Mouse (Mus musculus): ENCODE data around the gene Anks1. TPM values are rescaled to one million over a fixed set of nuclear protein-coding genes. Genes with fewer than 3 reads are reported as not detected.
A peak's percentile ranks its signal among the peaks of the same experiment; 100 is the strongest.

Anks1 gene
- polyA plus RNA-seq, 1 experiment from 2014 or later: 14.4 TPM

DNA sequence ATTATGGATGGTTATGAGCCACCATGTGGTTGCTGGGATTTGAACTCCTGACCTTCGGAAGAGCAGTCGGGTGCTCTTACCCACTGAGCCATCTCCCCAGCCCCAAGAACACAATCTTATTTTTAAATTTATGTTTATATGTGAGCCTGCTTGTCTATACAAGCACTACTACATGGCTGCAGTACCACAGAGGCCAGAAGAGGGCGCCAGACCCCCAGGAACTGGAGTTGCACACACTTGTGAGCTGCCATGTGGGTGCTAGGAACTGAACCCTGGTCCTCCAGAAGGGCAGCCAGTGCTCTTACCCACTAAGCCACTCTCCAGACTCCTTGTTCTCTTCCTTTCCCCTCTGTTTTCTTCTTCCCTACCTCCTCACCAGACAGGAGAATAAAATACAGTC lies 184.7 kb downstream of the Anks1 start:
- 78% methylated on average over 3 of the region's 3 CpGs for WGBS
- Histone ChIP-seq H3K4me3 (replicated peaks) (no peak overlapping the region), H3K4me2 (no peak overlapping the region), H3K27me3 (peaks cover 5% of the 10 kb centered on the region; the same call in 1 of the 2 replicates), H3K4me1 (peaks cover 20% of the 10 kb centered on the region), H3K27ac (no peak overlapping the region), H3K9ac (no peak overlapping the region), H3K9me3 (replicated peaks) (peaks cover 3% of the 10 kb centered on the region; the same call in 1 of the 2 replicates), H3K36me3 (no peaks in the 10 kb centered on the region)
- ATAC-seq (replicated peaks; ENCODE audit: low FRiP score): no peak

DNA sequence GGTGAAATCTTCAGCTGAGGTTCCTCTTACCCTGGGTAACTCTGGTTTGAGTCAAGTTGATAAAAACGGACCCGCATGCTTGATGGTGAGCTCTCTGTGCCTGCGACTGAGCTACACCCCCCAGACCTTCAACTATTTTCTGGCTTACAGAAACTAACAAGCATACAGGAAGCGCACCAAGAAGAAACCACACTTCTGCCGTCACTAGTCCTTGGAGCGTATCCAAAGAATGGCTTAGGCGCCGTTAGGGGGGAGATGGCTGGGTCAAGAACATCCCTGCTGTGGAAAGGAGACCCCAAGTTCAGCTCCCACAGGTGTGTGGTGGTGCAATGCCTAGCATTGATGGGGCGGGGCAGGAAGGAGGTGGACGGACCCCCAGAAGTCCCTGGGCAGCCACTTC lies 187.3 kb downstream of the Anks1 start:
- Histone ChIP-seq H3K27me3 (peaks cover 5% of the 10 kb centered on the region; the same call in 1 of the 2 replicates), H3K4me1 (peaks cover 32% of the 10 kb centered on the region), H3K4me2 (no peak overlapping the region), H3K9ac (no peak overlapping the region), H3K4me3 (replicated peaks) (no peak overlapping the region), H3K9me3 (replicated peaks) (peaks cover 3% of the 10 kb centered on the region; the same call in 1 of the 2 replicates), H3K27ac (peak overlapping the region; percentile 89), H3K36me3 (no peaks in the 10 kb centered on the region)
- ATAC-seq (replicated peaks; ENCODE audit: low FRiP score): no peak
- 80% methylated on average over 10 of the region's 10 CpGs for WGBS

GRCm38 (mm10) chr17:28097308-28097707 lies 188.2 kb downstream of the Anks1 start:
- Histone ChIP-seq H3K4me3 (replicated peaks) (no peak overlapping the region), H3K27ac (peak overlapping the region; percentile 89), H3K4me1 (peaks cover 41% of the 10 kb centered on the region), H3K9me3 (replicated peaks) (peaks cover 3% of the 10 kb centered on the region; the same call in 1 of the 2 replicates), H3K27me3 (peaks cover 5% of the 10 kb centered on the region; the same call in 1 of the 2 replicates), H3K4me2 (no peak overlapping the region), H3K9ac (no peak overlapping the region), H3K36me3 (no peaks in the 10 kb centered on the region)
- ATAC-seq (replicated peaks; ENCODE audit: low FRiP score): no peak
- WGBS: 71% methylated on average over 13 of the region's 13 CpGs

DNA sequence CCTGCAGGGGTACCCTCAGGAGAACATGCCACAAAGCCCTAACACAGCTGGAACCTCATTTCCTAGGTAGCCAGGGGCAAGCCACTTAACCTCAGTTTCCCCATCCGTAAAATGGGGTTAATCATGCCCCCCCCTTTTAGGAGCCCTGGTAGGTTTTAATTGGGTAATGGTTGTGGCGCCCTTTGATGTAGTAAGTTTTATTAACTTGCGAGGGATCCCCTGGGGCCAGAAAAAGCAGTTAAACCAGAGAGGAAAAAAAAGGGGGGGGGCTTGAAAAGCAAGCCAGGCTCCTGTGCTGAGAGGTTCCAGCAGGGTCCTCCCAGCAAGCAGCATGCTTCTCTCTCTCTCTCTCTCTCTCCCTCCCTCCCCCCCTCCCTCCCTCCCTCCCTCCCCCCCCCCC lies 190.0 kb downstream of the Anks1 start:
- WGBS: 21% methylated on average over 3 of the region's 3 CpGs
- peaks cover 58% of the 10 kb centered on the region for H3K4me1 ChIP-seq
- no peak overlapping the region for H3K9ac ChIP-seq
- peaks cover 5% of the 10 kb centered on the region; the same call in 1 of the 2 replicates for H3K27me3 ChIP-seq
- no peak overlapping the region for H3K4me3 ChIP-seq (replicated peaks)
- no peak overlapping the region for H3K4me2 ChIP-seq
- ATAC-seq (replicated peaks; ENCODE audit: low FRiP score): peak; percentile 12; the same call in 1 of the 2 replicates
- H3K36me3 ChIP-seq: no peaks in the 10 kb centered on the region
- H3K9me3 ChIP-seq (replicated peaks): no peaks in the 10 kb centered on the region
- H3K27ac ChIP-seq: peak overlapping the region; percentile 89

GRCm38 (mm10) chr17:28100669-28101068 lies 191.6 kb downstream of the Anks1 start:
- WGBS: 88% methylated on average over 1 of the region's 1 CpGs
- H3K27ac ChIP-seq: peak overlapping the region; percentile 89

GRCm38 (mm10) chr17:28101284-28101887 lies 192.3 kb downstream of the Anks1 start:
- 0 out of 2 replicates have a peak overlapping the region, but pooled peaks have one; percentile 7 for H3K9ac ChIP-seq
- ATAC-seq (replicated peaks; ENCODE audit: low FRiP score): peak; percentile 86
- H3K27ac ChIP-seq: peak overlapping the region; percentile 89

More at GRCm38 (mm10) chr17:28100669-28101068, 191.6 kb downstream of the Anks1 start:
- Histone ChIP-seq H3K9me3 (replicated peaks) (no peaks in the 10 kb centered on the region), H3K4me3 (replicated peaks) (no peak overlapping the region), H3K36me3 (no peaks in the 10 kb centered on the region), H3K4me2 (no peak overlapping the region), H3K27me3 (peaks cover 5% of the 10 kb centered on the region; the same call in 1 of the 2 replicates), H3K4me1 (peaks cover 61% of the 10 kb centered on the region), H3K9ac (no peak overlapping the region)
- no peak for ATAC-seq (replicated peaks; ENCODE audit: low FRiP score)

GRCm38 (mm10) chr17:28101902-28102319 lies 192.8 kb downstream of the Anks1 start:
- Histone ChIP-seq H3K4me3 (replicated peaks) (no peak overlapping the region), H3K36me3 (no peaks in the 10 kb centered on the region), H3K4me2 (peak overlapping the region; percentile 6; the same call in 1 of the 2 replicates), H3K4me1 (peaks cover 59% of the 10 kb centered on the region), H3K9ac (0 out of 2 replicates have a peak overlapping the region, but pooled peaks have one; percentile 7), H3K27me3 (peaks cover 5% of the 10 kb centered on the region; the same call in 1 of the 2 replicates), H3K27ac (peak overlapping the region; percentile 89), H3K9me3 (replicated peaks) (no peaks in the 10 kb centered on the region)
- 13% methylated on average over 10 of the region's 10 CpGs for WGBS
- ATAC-seq (replicated peaks; ENCODE audit: low FRiP score): peak; percentile 74

More at GRCm38 (mm10) chr17:28101284-28101887, 192.3 kb downstream of the Anks1 start:
- H3K27me3 ChIP-seq: peaks cover 5% of the 10 kb centered on the region; the same call in 1 of the 2 replicates
- peaks cover 60% of the 10 kb centered on the region for H3K4me1 ChIP-seq
- H3K4me2 ChIP-seq: 0 out of 2 replicates have a peak overlapping the region, but pooled peaks have one; percentile 19
- no peaks in the 10 kb centered on the region for H3K36me3 ChIP-seq
- WGBS: 9% methylated on average over 12 of the region's 12 CpGs
- H3K9me3 ChIP-seq (replicated peaks): no peaks in the 10 kb centered on the region
- no peak overlapping the region for H3K4me3 ChIP-seq (replicated peaks)

GRCm38 (mm10) chr17:28104416-28104815 lies 195.3 kb downstream of the Anks1 start:
- WGBS: 70% methylated on average over 6 of the region's 6 CpGs
- Histone ChIP-seq H3K9me3 (replicated peaks) (no peaks in the 10 kb centered on the region), H3K27ac (no peak overlapping the region), H3K4me1 (peaks cover 48% of the 10 kb centered on the region), H3K4me3 (replicated peaks) (no peak overlapping the region), H3K4me2 (no peak overlapping the region), H3K27me3 (no peaks in the 10 kb centered on the region; the same call in 1 of the 2 replicates), H3K36me3 (no peaks in the 10 kb centered on the region), H3K9ac (no peak overlapping the region)
- ATAC-seq (replicated peaks; ENCODE audit: low FRiP score): no peak

DNA sequence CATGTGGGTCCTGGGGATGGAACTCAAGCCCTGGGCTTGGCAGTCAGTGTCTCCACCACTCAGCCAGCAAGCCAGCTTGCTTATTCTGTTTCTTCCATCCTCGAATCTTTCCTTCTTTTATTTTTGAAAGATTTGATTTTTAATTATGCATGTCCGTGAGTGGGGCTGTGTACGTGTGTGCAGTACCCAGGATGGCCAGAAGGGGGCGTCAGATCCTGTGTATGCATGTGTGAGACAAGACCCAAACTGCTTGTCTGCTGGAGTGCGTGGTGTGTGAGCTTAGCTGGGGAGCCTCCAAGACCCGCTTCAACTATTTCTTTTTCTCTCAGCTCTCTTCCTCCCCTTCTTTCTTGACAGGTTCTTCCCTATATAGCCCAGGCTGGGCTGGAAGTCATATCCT lies 197.2 kb downstream of the Anks1 start:
- 80% methylated on average over 6 of the region's 6 CpGs for WGBS
- no peaks in the 10 kb centered on the region; the same call in 1 of the 2 replicates for H3K27me3 ChIP-seq
- peaks cover 52% of the 10 kb centered on the region for H3K4me1 ChIP-seq
- no peaks in the 10 kb centered on the region for H3K36me3 ChIP-seq
- ATAC-seq (replicated peaks; ENCODE audit: low FRiP score): no peak
- no peak overlapping the region for H3K4me3 ChIP-seq (replicated peaks)
- no peak overlapping the region for H3K27ac ChIP-seq
- no peak overlapping the region for H3K9ac ChIP-seq
- H3K4me2 ChIP-seq: no peak overlapping the region
- H3K9me3 ChIP-seq (replicated peaks): no peaks in the 10 kb centered on the region

GRCm38 (mm10) chr17:28107275-28107674 lies 198.2 kb downstream of the Anks1 start:
- Histone ChIP-seq H3K36me3 (no peaks in the 10 kb centered on the region), H3K27ac (peak overlapping the region; percentile 51), H3K9ac (no peak overlapping the region), H3K27me3 (no peaks in the 10 kb centered on the region; the same call in 1 of the 2 replicates), H3K4me1 (peaks cover 43% of the 10 kb centered on the region), H3K4me3 (replicated peaks) (no peak overlapping the region), H3K4me2 (no peak overlapping the region), H3K9me3 (replicated peaks) (no peaks in the 10 kb centered on the region)
- WGBS: 12% methylated on average over 14 of the region's 14 CpGs
- ATAC-seq (replicated peaks; ENCODE audit: low FRiP score): 0 out of 2 replicates have a peak, but pooled peaks have one; percentile 37

- Histone ChIP-seq H3K4me3 (replicated peaks) (no peak overlapping the region), H3K4me2 (no peak overlapping the region), H3K36me3 (no peaks in the 10 kb centered on the region), H3K27me3 (no peaks in the 10 kb centered on the region), H3K27ac (no peak overlapping the region), H3K9ac (no peak overlapping the region), H3K9me3 (replicated peaks) (no peaks in the 10 kb centered on the region), H3K4me1 (peaks cover 17% of the 10 kb centered on the region)
- 86% methylated on average over 8 of the region's 8 CpGs for WGBS
- ATAC-seq (replicated peaks; ENCODE audit: low FRiP score): no peak
Measured at GRCm38 (mm10) chr17:28112266-28112665, 203.2 kb downstream of the Anks1 start.

All from kidney, embryonic 15.5 days (tissue).